Mouse (Mus musculus): ENCODE measurements around the gene Adgrg3.

Adgrg3 gene

GRCm38 (mm10) chr8:95080381-95081341 lies 63.2 kb downstream of the Adgrg3 start, which contains the start of gene Katnb1:
Katnb1 (plus strand) TSS chr8:95081186.
- DNase-seq (ENCODE audit: low spot score in 2 of 2), result peak; percentile 99

- no peak for DNase-seq (ENCODE audit: low spot score in 2 of 2)
Measured at GRCm38 (mm10) chr8:95081650-95082049, 64.2 kb downstream of the Adgrg3 start.

GRCm38 (mm10) chr8:95084261-95084660 lies 66.8 kb downstream of the Adgrg3 start:
- no peak for DNase-seq (ENCODE audit: low spot score in 2 of 2)

GRCm38 (mm10) chr8:95084744-95085431 lies 67.4 kb downstream of the Adgrg3 start:
- no peak for DNase-seq (ENCODE audit: low spot score in 2 of 2)

- DNase-seq (ENCODE audit: low spot score in 2 of 2), result no peak
Measured at GRCm38 (mm10) chr8:95085432-95086141, 68.1 kb downstream of the Adgrg3 start.

GRCm38 (mm10) chr8:95093574-95093973 lies 76.1 kb downstream of the Adgrg3 start:
- no peak for DNase-seq (ENCODE audit: low spot score in 2 of 2)
